Mouse (Mus musculus): Measurements from ENCODE around the gene Ppip5k2.
A peak's percentile ranks its signal among the peaks of the same experiment; 100 is the strongest.

Gene Ppip5k2

GRCm38 (mm10) chr1:97754392-97754791 is 15.8 kb downstream of the Ppip5k2 start:
- DNase-seq (ENCODE audit: low read depth) = no peak

GRCm38 (mm10) chr1:97753216-97753615 is 17.0 kb downstream of the Ppip5k2 start:
- DNase-seq (ENCODE audit: low read depth) = no peak

DNA sequence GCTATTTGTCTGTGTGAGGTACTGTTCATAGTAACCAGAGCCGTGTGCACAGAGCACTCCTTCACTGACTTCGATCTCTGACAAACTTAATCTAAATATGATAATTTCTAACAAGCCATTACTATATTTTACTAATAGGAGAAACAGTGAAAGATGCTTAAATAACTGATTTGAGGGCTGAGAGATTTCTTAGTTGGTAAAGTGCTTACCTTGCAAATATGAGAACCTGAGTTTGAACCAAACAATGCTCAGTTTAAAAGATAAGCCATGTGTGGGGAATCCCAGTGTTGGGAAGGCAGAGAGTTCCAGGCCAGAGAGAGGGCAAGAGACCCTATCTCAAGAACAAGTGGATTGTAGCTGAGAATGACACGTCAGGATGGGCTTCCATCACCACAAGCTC is 22.0 kb downstream of the Ppip5k2 start:
- no peak for DNase-seq (ENCODE audit: low read depth)

GRCm38 (mm10) chr1:97746261-97746660 is 23.9 kb downstream of the Ppip5k2 start:
- DNase-seq (ENCODE audit: low read depth) = no peak

GRCm38 (mm10) chr1:97745712-97746111 is 24.5 kb downstream of the Ppip5k2 start:
- no peak for DNase-seq (ENCODE audit: low read depth)

GRCm38 (mm10) chr1:97743063-97743462 is 27.1 kb downstream of the Ppip5k2 start:
- peak; percentile 29 for DNase-seq (ENCODE audit: low read depth)

DNA sequence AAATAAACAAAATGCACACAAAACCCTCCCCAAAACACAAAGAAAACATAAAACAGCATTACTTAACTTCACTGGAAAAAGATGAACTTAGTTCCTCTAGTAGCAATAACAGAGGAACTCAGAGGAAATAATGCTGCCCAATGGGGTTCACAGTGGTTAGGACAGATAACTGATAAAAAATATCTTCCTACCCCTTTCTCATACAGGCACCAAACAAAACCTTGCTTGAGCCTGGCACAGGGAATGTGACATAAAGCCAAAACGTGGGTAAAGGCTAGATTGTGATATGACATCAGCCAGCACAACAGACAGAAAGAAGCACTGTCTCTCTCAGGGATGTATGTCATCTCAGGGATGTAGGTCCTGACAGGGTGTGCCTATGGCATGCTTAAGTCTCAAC is 40.9 kb downstream of the Ppip5k2 start:
- DNase-seq (ENCODE audit: low read depth) = no peak

DNA sequence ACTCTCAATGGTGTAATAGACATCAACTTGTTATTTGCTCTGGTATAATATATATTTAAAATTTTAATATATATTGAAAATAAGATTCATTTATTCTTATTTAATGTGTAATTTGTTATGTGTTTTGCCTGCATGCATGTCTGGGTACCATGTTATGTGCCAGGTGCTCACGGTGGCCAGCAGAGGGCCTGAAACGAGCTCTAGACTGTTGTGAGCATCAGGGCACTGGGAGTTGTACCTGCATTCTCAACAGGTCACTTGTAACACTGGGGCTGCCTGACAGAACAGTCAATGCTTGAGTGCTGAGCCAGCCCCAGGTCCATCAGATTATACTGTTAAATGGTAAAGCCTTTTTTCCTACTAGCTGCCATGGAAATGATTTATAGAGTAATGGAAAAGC is 43.5 kb downstream of the Ppip5k2 start:
- peak; percentile 4 for DNase-seq (ENCODE audit: low read depth)

DNA sequence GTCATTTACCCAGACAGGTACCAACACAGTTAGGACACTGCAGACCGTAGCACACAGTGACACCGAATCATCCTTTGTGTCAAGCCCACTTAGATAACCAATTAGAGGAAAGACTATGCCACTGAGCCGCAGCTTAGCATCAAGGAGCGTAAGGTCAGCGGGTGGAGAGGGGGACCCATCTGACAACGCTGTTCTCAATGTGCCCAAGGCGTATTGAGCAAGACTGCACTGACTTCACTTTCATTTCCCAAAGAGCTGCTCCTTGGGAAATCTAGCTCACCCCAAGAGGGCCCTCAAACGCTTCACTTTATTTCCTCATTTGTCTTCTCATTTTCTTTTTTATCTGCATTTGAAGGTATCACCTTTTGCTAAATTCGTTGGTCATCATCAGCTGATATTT is 51.8 kb downstream of the Ppip5k2 start:
- no peak for DNase-seq (ENCODE audit: low read depth)

GRCm38 (mm10) chr1:97714334-97714868 is 55.8 kb downstream of the Ppip5k2 start:
- no peak for DNase-seq (ENCODE audit: low read depth)

DNA sequence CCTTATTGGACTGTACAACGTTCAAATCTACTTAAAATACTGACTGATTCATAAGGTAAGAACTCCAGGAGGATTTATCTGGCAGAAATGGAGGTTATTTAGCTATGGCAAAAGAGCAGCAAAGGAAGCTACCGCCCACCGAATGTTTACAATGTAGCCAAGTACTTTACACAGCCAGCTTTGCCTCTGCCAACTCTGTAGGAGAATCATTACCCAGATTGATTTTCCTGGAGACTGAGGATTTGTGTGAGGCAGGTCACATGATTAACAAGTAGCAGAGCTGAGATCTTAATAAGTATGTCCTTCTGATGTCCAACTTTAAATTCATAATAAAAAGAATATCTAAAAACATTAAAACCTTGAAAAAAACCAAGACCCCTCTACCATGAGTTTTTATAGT is 59.7 kb downstream of the Ppip5k2 start:
- no peak for DNase-seq (ENCODE audit: low read depth)

DNA sequence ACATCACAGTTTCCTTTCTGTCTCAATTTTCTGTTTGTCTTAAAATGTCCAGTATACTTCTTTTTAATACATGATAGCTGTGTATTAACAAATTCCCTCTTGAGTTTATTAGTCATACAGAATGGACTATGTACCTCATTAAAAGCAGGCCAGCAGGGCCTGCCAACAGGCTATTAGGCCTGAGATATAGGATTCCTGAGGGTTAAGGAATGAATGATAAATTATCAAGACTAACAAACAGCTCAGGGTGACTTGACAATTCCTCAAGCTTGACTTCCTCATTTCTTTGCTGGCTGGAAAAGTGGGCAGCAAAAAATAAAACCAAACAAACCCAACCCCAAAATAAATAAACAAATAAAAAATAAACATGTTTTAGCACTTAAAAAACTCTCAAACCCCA is 64.8 kb downstream of the Ppip5k2 start:
- DNase-seq (ENCODE audit: low read depth) = no peak

GRCm38 (mm10) chr1:97704646-97705045 is 65.6 kb downstream of the Ppip5k2 start:
- DNase-seq (ENCODE audit: low read depth) = no peak

DNA sequence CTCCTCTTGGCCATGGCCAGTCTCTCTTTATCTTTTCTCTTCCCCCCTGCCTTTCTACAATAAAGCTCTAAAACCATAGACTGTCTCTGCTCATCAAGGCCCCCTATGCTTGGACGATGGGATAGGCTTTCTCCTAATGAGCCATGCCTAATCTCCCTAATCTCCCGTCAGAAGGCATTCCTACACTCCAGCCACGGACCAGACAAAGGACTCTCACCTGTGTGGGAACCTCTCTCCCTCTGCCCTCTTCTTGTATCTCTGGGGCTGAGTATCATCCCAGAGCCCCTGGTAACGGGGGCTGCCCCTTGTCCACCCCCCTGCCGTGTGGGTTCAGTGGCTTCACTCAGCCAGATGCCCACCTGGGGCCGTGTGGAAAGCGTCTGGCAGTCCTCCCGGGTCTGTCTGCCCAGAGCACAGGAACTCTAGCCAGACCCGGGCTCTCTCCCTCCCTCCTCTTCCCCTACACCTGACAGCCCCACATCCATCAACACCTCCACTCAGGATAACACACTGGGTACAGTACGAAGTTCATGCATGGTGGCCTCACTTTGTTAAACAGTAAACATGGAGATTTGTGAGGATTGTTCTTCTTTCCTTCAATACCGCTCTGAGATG is 71.1 kb downstream of the Ppip5k2 start:
- no peak for DNase-seq (ENCODE audit: low read depth)

- no peak for DNase-seq (ENCODE audit: low read depth)
These were observed 72.9 kb downstream of the Ppip5k2 start for GRCm38 (mm10) chr1:97697273-97697672.

- DNase-seq (ENCODE audit: low read depth) = no peak
These were observed 76.4 kb downstream of the Ppip5k2 start for GRCm38 (mm10) chr1:97693825-97694224.

GRCm38 (mm10) chr1:97688756-97689155 is 81.5 kb downstream of the Ppip5k2 start:
- DNase-seq (ENCODE audit: low read depth) = peak; percentile 40

- DNase-seq (ENCODE audit: low read depth) = no peak
These were observed 93.6 kb downstream of the Ppip5k2 start for GRCm38 (mm10) chr1:97676526-97677177.

GRCm38 (mm10) chr1:97676115-97676514 is 94.1 kb downstream of the Ppip5k2 start:
- no peak for DNase-seq (ENCODE audit: low read depth)

- DNase-seq (ENCODE audit: low read depth) = no peak
These were observed 97.4 kb downstream of the Ppip5k2 start for GRCm38 (mm10) chr1:97672849-97673248.

- DNase-seq (ENCODE audit: low read depth) = no peak
These were observed 102.9 kb downstream of the Ppip5k2 start for GRCm38 (mm10) chr1:97667288-97667687.

GRCm38 (mm10) chr1:97662324-97662723 is 107.9 kb downstream of the Ppip5k2 start:
- no peak for DNase-seq (ENCODE audit: low read depth)

GRCm38 (mm10) chr1:97661406-97662241 is 108.6 kb downstream of the Ppip5k2 start, which contains the start of gene D1Ertd622e:
D1Ertd622e (minus strand) TSS chr1:97662074.
- peak; percentile 49 for DNase-seq (ENCODE audit: low read depth)
